Mouse (Mus musculus): ENCODE measurements around the gene Abcb4. TPM values are rescaled to one million over a fixed set of nuclear protein-coding genes. Genes with fewer than 3 reads are reported as not detected.
"Not testable (repeated sequence)": the region's sequence is repeated elsewhere in the genome, so short reads cannot be mapped to it uniquely, and the experiment has no call there.

Abcb4 gene
- polyA plus RNA-seq, 1 experiment from 2014 or later = 0.27 TPM

DNA sequence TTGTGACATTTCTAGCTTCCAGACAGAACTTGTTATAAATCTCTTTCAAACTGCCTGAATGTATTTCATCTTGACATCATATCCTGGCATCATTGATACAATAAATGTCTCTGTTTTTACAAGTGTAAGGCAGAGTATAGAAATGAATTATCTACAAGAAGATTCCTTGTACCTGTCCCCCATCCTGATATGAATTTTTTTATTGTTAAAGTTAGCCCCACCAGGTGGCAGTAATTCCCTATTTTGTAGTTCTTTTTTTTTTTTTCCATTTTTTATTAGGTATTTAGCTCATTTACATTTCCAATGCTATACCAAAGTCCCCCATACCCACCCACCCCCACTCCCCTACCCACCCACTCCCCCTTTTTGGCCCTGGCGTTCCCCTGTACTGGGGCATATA lies 47.7 kb downstream of the Abcb4 start:
- not testable (repeated sequence) for H3K4me2 ChIP-seq (ENCODE audit: low read length); H3K4me1 ChIP-seq (replicated peaks; ENCODE audit: control insufficient read depth, insufficient read depth, low read length); H3K36me3 ChIP-seq (ENCODE audit: control insufficient read depth, insufficient read depth, low read length); DNase-seq (ENCODE audit: low spot score); ATAC-seq (replicated peaks; ENCODE audit: low FRiP score, low TSS enrichment, low read depth); H3K27me3 ChIP-seq (replicated peaks; ENCODE audit: control insufficient read depth, insufficient read depth, low read length); H3K27ac ChIP-seq (ENCODE audit: low read depth); H3K4me3 ChIP-seq (ENCODE audit: low read depth, low read length); H3K9me3 ChIP-seq (ENCODE audit: control insufficient read depth, low read length); H3K9ac ChIP-seq (ENCODE audit: low read length)
- no CpG with 5 or more reads among the region's 1 CpGs for WGBS

DNA sequence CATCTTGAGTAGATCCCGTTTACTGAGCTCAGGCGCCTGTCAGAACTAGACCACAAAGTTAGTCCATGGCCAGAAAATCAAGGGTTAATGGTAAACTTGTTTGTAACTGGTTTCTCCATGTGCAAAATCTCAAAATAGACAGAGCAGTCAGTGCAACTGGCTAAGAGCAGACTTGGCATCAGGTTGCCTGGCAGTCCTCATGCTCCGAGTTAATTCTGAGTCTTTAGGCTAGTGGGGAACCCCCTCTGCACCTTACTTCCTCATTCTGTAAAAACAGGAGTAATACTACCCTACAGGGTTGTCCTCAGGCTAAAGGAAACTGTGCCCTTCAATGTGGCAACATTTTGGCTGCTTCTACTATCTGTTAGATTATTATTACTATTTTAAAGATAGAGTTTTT lies 50.3 kb downstream of the Abcb4 start:
- Histone ChIP-seq H3K4me1 (replicated peaks; ENCODE audit: control insufficient read depth, insufficient read depth, low read length) (no peaks in the 10 kb centered on the region), H3K4me2 (ENCODE audit: low read length) (no peak overlapping the region), H3K27me3 (replicated peaks; ENCODE audit: control insufficient read depth, insufficient read depth, low read length) (no peaks in the 10 kb centered on the region), H3K27ac (ENCODE audit: low read depth) (no peak overlapping the region), H3K36me3 (ENCODE audit: control insufficient read depth, insufficient read depth, low read length) (no peaks in the 10 kb centered on the region), H3K9ac (ENCODE audit: low read length) (no peak overlapping the region), H3K4me3 (ENCODE audit: low read depth, low read length) (no peak overlapping the region), H3K9me3 (ENCODE audit: control insufficient read depth, low read length) (no peaks in the 10 kb centered on the region)
- 75% methylated on average over 3 of the region's 3 CpGs for WGBS
- DNase-seq (ENCODE audit: low spot score) (no peak), ATAC-seq (replicated peaks; ENCODE audit: low FRiP score, low TSS enrichment, low read depth) (no peak)

DNA sequence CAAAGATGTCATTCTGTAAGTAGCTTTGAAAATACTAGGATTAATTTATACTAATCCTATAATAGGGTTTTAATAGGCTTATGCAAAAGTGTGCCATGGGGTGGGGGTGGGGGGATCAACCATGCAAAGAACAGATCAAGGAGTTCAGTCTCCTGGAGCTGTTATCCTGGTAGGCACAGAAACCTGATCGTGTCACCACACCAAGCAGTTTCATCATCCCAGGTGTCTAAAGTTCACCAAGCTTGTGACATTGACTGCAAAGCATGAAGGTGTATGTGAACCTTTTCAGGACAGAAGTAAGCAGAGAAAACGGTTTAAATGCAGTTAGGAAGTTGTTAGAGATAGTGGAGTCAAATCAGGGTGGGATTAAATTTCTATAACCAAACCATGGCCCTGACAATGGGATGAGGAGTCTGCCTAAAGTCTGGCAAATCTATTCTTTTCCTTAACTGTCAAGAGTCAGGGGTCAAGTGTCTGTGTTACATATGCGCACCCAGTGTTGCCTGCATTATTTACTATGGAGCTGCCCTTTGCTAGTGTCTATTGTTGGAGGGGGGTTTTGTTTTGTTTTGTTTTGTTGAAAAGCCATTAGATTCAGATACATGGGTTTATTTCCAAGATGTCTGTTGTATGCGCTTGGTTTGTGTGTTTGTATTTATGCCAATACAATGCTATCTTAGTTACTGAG lies 54.0 kb downstream of the Abcb4 start:
- no peak overlapping the region for H3K9ac ChIP-seq (ENCODE audit: low read length)
- H3K4me1 ChIP-seq (replicated peaks; ENCODE audit: control insufficient read depth, insufficient read depth, low read length) = no peaks in the 10 kb centered on the region
- no peaks in the 10 kb centered on the region for H3K27me3 ChIP-seq (replicated peaks; ENCODE audit: control insufficient read depth, insufficient read depth, low read length)
- no peak overlapping the region for H3K27ac ChIP-seq (ENCODE audit: low read depth)
- no peak overlapping the region for H3K4me3 ChIP-seq (ENCODE audit: low read depth, low read length)
- no peak for DNase-seq (ENCODE audit: low spot score)
- no peak for ATAC-seq (replicated peaks; ENCODE audit: low FRiP score, low TSS enrichment, low read depth)
- WGBS = 77% methylated on average over 4 of the region's 4 CpGs
- no peaks in the 10 kb centered on the region for H3K36me3 ChIP-seq (ENCODE audit: control insufficient read depth, insufficient read depth, low read length)
- H3K4me2 ChIP-seq (ENCODE audit: low read length) = no peak overlapping the region
- H3K9me3 ChIP-seq (ENCODE audit: control insufficient read depth, low read length) = no peaks in the 10 kb centered on the region

DNA sequence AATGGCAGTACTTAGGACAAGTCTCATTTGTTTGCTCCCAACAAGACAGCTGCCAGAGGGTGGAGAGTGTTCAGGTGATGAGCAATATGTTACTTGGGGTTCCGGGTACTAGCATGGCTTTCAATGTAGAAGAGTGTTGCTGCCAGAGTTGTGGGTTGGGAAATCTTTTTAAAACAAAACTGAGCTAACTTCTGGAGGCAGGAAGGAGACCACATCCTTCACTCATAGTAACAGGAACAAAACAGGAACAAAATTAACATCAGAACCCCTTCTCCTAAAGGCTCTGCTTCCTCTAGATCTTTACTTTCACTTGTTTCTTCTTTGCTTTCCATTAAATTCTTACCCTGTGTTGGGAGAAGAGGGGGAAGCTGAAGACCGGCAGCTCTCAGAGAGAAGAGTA lies 60.1 kb downstream of the Abcb4 start:
- H3K27me3 ChIP-seq (replicated peaks; ENCODE audit: control insufficient read depth, insufficient read depth, low read length) = no peaks in the 10 kb centered on the region
- H3K27ac ChIP-seq (ENCODE audit: low read depth) = no peak overlapping the region
- no peak overlapping the region for H3K4me2 ChIP-seq (ENCODE audit: low read length)
- DNase-seq (ENCODE audit: low spot score) (no peak), ATAC-seq (replicated peaks; ENCODE audit: low FRiP score, low TSS enrichment, low read depth) (no peak)
- no peaks in the 10 kb centered on the region for H3K9me3 ChIP-seq (ENCODE audit: control insufficient read depth, low read length)
- H3K9ac ChIP-seq (ENCODE audit: low read length) = no peak overlapping the region
- no peak overlapping the region for H3K4me3 ChIP-seq (ENCODE audit: low read depth, low read length)
- no peaks in the 10 kb centered on the region for H3K36me3 ChIP-seq (ENCODE audit: control insufficient read depth, insufficient read depth, low read length)
- no peaks in the 10 kb centered on the region for H3K4me1 ChIP-seq (replicated peaks; ENCODE audit: control insufficient read depth, insufficient read depth, low read length)
- 92% methylated on average over 2 of the region's 2 CpGs for WGBS

DNA sequence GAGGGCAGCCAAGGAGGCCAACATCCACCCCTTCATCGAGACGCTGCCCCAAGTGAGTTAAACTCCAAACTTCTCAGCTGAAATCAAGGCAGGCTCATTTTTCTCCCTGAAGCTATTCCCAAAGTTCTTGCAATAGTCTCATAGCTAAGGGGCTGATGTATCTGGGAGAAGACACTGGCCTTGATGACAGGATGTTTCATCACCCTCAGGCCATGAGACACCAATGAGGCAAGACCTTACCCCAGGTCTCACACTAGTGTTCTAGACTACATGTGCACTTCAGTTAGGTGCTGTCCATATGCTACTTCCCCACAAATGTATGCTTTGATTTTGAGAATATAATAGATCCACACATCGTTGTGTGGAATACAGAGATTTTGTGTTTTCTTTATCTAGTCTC lies 62.0 kb downstream of the Abcb4 start:
- Histone ChIP-seq H3K27ac (ENCODE audit: low read depth) (no peak overlapping the region), H3K4me2 (ENCODE audit: low read length) (no peak overlapping the region), H3K9ac (ENCODE audit: low read length) (no peak overlapping the region), H3K4me3 (ENCODE audit: low read depth, low read length) (no peak overlapping the region), H3K27me3 (replicated peaks; ENCODE audit: control insufficient read depth, insufficient read depth, low read length) (no peaks in the 10 kb centered on the region), H3K36me3 (ENCODE audit: control insufficient read depth, insufficient read depth, low read length) (no peaks in the 10 kb centered on the region), H3K9me3 (ENCODE audit: control insufficient read depth, low read length) (no peaks in the 10 kb centered on the region), H3K4me1 (replicated peaks; ENCODE audit: control insufficient read depth, insufficient read depth, low read length) (no peaks in the 10 kb centered on the region)
- DNase-seq (ENCODE audit: low spot score) (no peak), ATAC-seq (replicated peaks; ENCODE audit: low FRiP score, low TSS enrichment, low read depth) (no peak)
- WGBS = 95% methylated on average over 3 of the region's 3 CpGs

DNA sequence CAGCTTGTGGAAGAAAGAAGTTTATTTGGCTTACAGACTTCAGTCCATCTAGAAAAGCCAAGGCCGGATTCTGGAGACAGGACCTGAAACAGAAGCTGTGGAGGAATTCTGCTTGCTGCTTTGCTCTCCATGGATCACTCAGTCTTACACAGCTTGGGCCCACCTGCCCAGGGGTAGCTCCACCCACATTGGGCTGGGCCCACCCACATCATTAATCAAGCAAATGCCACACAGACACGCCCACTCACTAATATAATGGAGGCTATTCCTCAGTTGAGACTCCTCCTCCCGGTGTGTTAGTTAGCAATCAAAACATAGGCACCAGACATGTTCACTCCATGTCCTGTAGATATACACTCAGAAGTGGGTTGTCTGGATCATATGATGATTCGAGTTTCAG lies 67.0 kb downstream of the Abcb4 start:
- Histone ChIP-seq H3K4me3 (ENCODE audit: low read depth, low read length) (no peak overlapping the region), H3K4me1 (replicated peaks; ENCODE audit: control insufficient read depth, insufficient read depth, low read length) (no peaks in the 10 kb centered on the region), H3K9ac (ENCODE audit: low read length) (no peak overlapping the region), H3K4me2 (ENCODE audit: low read length) (no peak overlapping the region), H3K9me3 (ENCODE audit: control insufficient read depth, low read length) (no peaks in the 10 kb centered on the region), H3K27ac (ENCODE audit: low read depth) (no peak overlapping the region), H3K36me3 (ENCODE audit: control insufficient read depth, insufficient read depth, low read length) (peaks cover 17% of the 10 kb centered on the region), H3K27me3 (replicated peaks; ENCODE audit: control insufficient read depth, insufficient read depth, low read length) (no peaks in the 10 kb centered on the region)
- WGBS = 85% methylated on average over 4 of the region's 4 CpGs
- no peak for ATAC-seq (replicated peaks; ENCODE audit: low FRiP score, low TSS enrichment, low read depth)
- DNase-seq (ENCODE audit: low spot score) = no peak

DNA sequence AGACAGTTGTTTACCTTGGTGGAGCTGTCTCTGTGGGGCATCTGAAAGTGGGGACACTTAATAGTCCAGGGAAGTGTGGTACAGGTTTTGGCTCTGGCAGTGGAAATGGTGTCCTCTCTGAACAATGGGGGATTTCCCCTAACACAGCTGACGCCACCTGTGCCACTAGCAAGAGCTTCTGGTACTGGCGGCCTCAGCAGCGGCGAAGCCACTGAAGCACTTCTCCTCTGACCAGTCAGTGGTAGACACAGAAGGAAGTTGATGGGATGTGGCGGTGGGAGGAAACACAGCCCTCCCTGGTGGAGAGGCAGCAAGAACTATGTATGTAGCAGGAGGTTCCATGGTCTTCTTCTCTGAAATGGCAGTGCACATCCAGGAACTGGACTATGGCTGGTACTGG lies 71.0 kb downstream of the Abcb4 start:
- H3K4me2 ChIP-seq (ENCODE audit: low read length) = no peak overlapping the region
- no peak overlapping the region for H3K9ac ChIP-seq (ENCODE audit: low read length)
- no peak overlapping the region for H3K27ac ChIP-seq (ENCODE audit: low read depth)
- 94% methylated on average over 5 of the region's 5 CpGs for WGBS
- peaks cover 46% of the 10 kb centered on the region for H3K36me3 ChIP-seq (ENCODE audit: control insufficient read depth, insufficient read depth, low read length)
- no peak for DNase-seq (ENCODE audit: low spot score)
- H3K4me1 ChIP-seq (replicated peaks; ENCODE audit: control insufficient read depth, insufficient read depth, low read length) = no peaks in the 10 kb centered on the region
- no peaks in the 10 kb centered on the region for H3K27me3 ChIP-seq (replicated peaks; ENCODE audit: control insufficient read depth, insufficient read depth, low read length)
- ATAC-seq (replicated peaks; ENCODE audit: low FRiP score, low TSS enrichment, low read depth) = no peak
- H3K4me3 ChIP-seq (ENCODE audit: low read depth, low read length) = no peak overlapping the region
- no peaks in the 10 kb centered on the region for H3K9me3 ChIP-seq (ENCODE audit: control insufficient read depth, low read length)

DNA sequence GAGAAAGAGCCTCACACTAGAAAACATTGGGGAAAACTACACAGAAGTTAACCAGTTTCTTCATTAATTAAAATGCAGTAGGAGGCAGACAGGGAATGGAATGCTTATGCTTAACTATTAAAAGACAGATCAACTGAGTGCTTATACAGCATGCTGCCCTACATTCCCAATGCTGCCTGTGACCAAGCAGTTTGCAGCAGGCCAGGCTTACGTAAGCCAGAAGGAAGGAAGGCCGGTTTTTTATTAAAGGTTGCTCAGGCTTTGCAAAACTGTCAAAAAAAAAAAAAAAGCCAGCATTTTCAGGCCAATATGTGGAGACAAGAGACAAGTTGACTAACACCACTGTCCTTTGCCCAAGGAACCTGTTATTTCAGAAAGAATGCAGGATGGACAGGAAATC lies 77.2 kb downstream of the Abcb4 start:
- 89% methylated on average over 2 of the region's 2 CpGs for WGBS
- H3K4me2 ChIP-seq (ENCODE audit: low read length) = no peak overlapping the region
- H3K27ac ChIP-seq (ENCODE audit: low read depth) = no peak overlapping the region
- H3K27me3 ChIP-seq (replicated peaks; ENCODE audit: control insufficient read depth, insufficient read depth, low read length) = no peaks in the 10 kb centered on the region
- no peak overlapping the region for H3K9ac ChIP-seq (ENCODE audit: low read length)
- peaks cover 77% of the 10 kb centered on the region for H3K36me3 ChIP-seq (ENCODE audit: control insufficient read depth, insufficient read depth, low read length)
- DNase-seq (ENCODE audit: low spot score) (no peak), ATAC-seq (replicated peaks; ENCODE audit: low FRiP score, low TSS enrichment, low read depth) (no peak)
- H3K9me3 ChIP-seq (ENCODE audit: control insufficient read depth, low read length) = no peaks in the 10 kb centered on the region
- no peak overlapping the region for H3K4me3 ChIP-seq (ENCODE audit: low read depth, low read length)
- no peaks in the 10 kb centered on the region for H3K4me1 ChIP-seq (replicated peaks; ENCODE audit: control insufficient read depth, insufficient read depth, low read length)

DNA sequence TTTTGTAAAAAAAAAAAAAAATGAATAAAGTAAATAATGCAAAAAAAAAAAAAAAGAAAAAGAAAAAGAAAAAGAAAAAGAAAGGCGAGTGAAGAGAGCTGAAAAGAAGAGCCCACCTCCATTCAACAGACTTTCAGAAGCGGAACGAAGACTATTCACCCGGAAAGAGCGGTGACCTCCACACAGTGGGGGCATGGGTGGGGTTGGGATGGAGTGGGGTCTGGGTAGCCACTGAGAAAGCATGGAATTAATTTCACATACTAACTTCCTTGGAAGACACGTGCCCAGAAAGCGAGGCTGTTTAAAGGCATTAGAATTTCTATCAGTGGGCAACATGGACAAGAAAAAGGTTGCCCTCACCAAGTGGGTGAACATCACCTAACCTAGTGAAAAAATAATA lies 78.8 kb downstream of the Abcb4 start:
- Histone ChIP-seq H3K27me3 (replicated peaks; ENCODE audit: control insufficient read depth, insufficient read depth, low read length) (no peaks in the 10 kb centered on the region), H3K4me1 (replicated peaks; ENCODE audit: control insufficient read depth, insufficient read depth, low read length) (no peaks in the 10 kb centered on the region), H3K27ac (ENCODE audit: low read depth) (no peak overlapping the region), H3K9me3 (ENCODE audit: control insufficient read depth, low read length) (no peaks in the 10 kb centered on the region), H3K4me3 (ENCODE audit: low read depth, low read length) (no peak overlapping the region), H3K9ac (ENCODE audit: low read length) (no peak overlapping the region), H3K36me3 (ENCODE audit: control insufficient read depth, insufficient read depth, low read length) (peaks cover 67% of the 10 kb centered on the region), H3K4me2 (ENCODE audit: low read length) (no peak overlapping the region)
- WGBS = 94% methylated on average over 7 of the region's 7 CpGs
- DNase-seq (ENCODE audit: low spot score) (no peak), ATAC-seq (replicated peaks; ENCODE audit: low FRiP score, low TSS enrichment, low read depth) (no peak)
